Mouse (Mus musculus) forebrain, embryonic 16.5 days (tissue): ENCODE data around the gene BC051019. TPM values are rescaled to one million over a fixed set of nuclear protein-coding genes. Genes with fewer than 3 reads are reported as not detected.

ENCODE experiments used
- ATAC-seq: fragments of 200-750 bp; cut with Nextera tagmentation; 2 replicates; pipeline ENCODE4 v1.8.0; 2017; ENCODE audit warnings: mild to moderate bottlenecking, moderate library complexity
- H3K27ac ChIP-seq: fragments of 300-500 bp; sonication (generic); 2 replicates; pipeline ENCODE4 v1.5.1; 2014; ENCODE audit warnings: low read length, control low read depth
- H3K27me3 ChIP-seq: fragments of 300-500 bp; sonication (generic); replicated peaks from 2 replicates; pipeline ENCODE4 v1.6.1; 2014; ENCODE audit warnings: low read length; ENCODE audit not compliant: control insufficient read depth, insufficient read depth
- H3K36me3 ChIP-seq: fragments of 300-500 bp; sonication (generic); 2 replicates; pipeline ENCODE4 v1.6.1; 2014; ENCODE audit not compliant: control insufficient read depth, insufficient read depth
- H3K4me1 ChIP-seq: fragments of 300-500 bp; sonication (generic); replicated peaks from 2 replicates; pipeline ENCODE4 v1.6.1; 2014; ENCODE audit warnings: low read length; ENCODE audit not compliant: control insufficient read depth, insufficient read depth
- H3K4me2 ChIP-seq: fragments of 300-500 bp; sonication (generic); 2 replicates; pipeline ENCODE4 v1.6.1; 2014; ENCODE audit warnings: mild to moderate bottlenecking, low read length, control low read depth
- H3K4me3 ChIP-seq: fragments of 300-500 bp; sonication (generic); replicated peaks from 2 replicates; pipeline ENCODE4 v1.5.1; 2014; ENCODE audit warnings: mild to moderate bottlenecking, low read length, control low read depth
- H3K9ac ChIP-seq: fragments of 300-500 bp; sonication (generic); replicated peaks from 2 replicates; pipeline ENCODE4 v1.6.1; 2014; ENCODE audit warnings: low read depth, low read length, control low read depth
- H3K9me3 ChIP-seq: fragments of 300-500 bp; sonication (generic); 2 replicates; pipeline ENCODE4 v1.6.1; 2016; ENCODE audit warnings: low read length; ENCODE audit not compliant: control insufficient read depth
- WGBS: fragments of 180-500 bp; shearing (Covaris S2); extraction: QIAGEN DNeasy Blood & Tissue Kit; methylation state at CpG from one replicate; pipeline ENCODE4 v1.1.7; 2014; 5-methylcytosine and 5-hydroxymethylcytosine counted together
- polyA plus RNA-seq: library from polyadenylated mRNA; unstranded; fragments of >200 nt; fragmentation: Nextera tagmentation; extraction: Ambion mirVana; gene quantifications from 2 replicates; pipeline ENCODE4 v1.2.1, GENCODE M21; 2015

The BC051019 gene
- 0.16 and 0.48 TPM in 2 replicates for polyA plus RNA-seq

DNA sequence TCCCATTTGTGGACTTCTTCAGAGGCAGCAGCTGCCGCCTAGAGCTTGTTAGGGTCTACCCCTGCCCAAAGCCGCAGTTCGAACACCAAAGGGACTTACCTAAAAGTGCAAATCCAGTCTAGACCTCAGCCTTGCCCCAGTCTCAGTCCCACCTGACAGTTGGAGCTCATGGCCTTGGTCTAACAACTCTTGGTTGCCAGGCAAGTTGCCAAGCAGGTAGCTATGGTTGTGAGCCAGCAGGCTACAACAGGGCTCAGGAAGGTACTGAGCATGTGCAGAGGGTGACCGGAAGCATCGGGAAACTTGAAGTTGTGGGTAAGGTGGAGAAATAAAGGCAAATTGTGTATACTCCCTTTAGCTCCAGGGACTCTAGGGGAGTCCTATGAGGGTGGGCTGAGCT lies at the start of gene BC051019:
Gene BC051019 (minus strand): TSS at position 154 of the 400 bp plus-strand sequence.
- WGBS: 93% methylated on average over 5 of the region's 5 CpGs
- Histone ChIP-seq H3K9ac (no peak within 1 kb of the TSS), H3K4me1 (no peaks in the 10 kb centered on the region), H3K36me3 (no peaks in the 10 kb centered on the region), H3K9me3 (no peaks in the 10 kb centered on the region), H3K4me3 (no peak within 1 kb of the TSS), H3K27ac (no peak within 1 kb of the TSS), H3K4me2 (no peak within 1 kb of the TSS), H3K27me3 (no peaks in the 10 kb centered on the region)
- no peak for ATAC-seq

- no peaks in the 10 kb centered on the region for H3K36me3 ChIP-seq
- H3K27ac ChIP-seq: no peak overlapping the region
- ATAC-seq: no peak
Measured at GRCm38 (mm10) chr7:109772251-109772650, 48.6 kb upstream of the BC051019 start.

DNA sequence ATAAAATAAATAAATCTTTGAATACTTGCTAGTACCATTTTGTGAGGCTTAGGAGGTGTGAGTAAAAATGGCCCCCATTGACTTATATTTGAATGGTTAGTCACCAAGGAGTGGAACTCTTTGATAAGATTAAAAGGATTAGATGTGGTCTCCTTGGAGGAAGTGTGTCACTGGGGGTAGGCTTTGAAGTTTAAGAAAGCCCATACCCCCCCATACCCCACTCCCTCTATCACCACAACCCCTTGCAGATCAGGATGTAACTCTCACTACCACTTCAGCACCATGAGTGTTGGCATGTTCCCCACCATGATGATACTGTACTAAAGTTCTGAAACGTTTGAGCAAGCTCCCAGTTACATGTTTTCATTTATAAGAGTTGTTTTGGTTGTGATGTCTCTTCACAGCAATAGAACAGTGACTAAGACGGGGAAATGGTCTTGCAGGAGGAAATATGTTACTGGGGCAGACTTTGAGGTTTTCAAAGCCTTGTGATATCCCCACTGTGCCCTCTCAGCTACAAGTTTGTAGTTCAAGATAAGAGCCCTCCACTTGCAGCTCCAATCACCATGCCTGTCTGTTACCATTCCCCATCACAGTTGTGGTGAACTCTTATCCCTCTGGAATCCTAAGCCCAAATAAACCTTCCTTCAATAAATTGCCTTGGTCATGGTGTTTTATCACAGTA lies 45.2 kb upstream of the BC051019 start:
- no peaks in the 10 kb centered on the region for H3K27me3 ChIP-seq
- H3K4me1 ChIP-seq: no peaks in the 10 kb centered on the region
- no peak overlapping the region for H3K27ac ChIP-seq
- H3K36me3 ChIP-seq: no peaks in the 10 kb centered on the region
- no peak overlapping the region for H3K9ac ChIP-seq
- H3K4me3 ChIP-seq: no peak overlapping the region
- no peak overlapping the region for H3K4me2 ChIP-seq
- no peak for ATAC-seq
- 70% methylated on average over 2 of the region's 2 CpGs for WGBS
- no peaks in the 10 kb centered on the region for H3K9me3 ChIP-seq

More at GRCm38 (mm10) chr7:109772251-109772650, 48.6 kb upstream of the BC051019 start:
- H3K4me2 ChIP-seq: no peak overlapping the region
- H3K9me3 ChIP-seq: no peaks in the 10 kb centered on the region
- no peaks in the 10 kb centered on the region for H3K4me1 ChIP-seq
- H3K9ac ChIP-seq: no peak overlapping the region
- H3K27me3 ChIP-seq: no peaks in the 10 kb centered on the region
- no peak overlapping the region for H3K4me3 ChIP-seq

GRCm38 (mm10) chr7:109767575-109768350 lies 44.1 kb upstream of the BC051019 start:
- Histone ChIP-seq H3K27ac (no peak overlapping the region), H3K9ac (no peak overlapping the region), H3K9me3 (no peaks in the 10 kb centered on the region), H3K4me2 (no peak overlapping the region), H3K27me3 (no peaks in the 10 kb centered on the region), H3K36me3 (no peaks in the 10 kb centered on the region), H3K4me3 (no peak overlapping the region), H3K4me1 (no peaks in the 10 kb centered on the region)
- WGBS: 86% methylated on average over 7 of the region's 7 CpGs
- ATAC-seq: no peak

GRCm38 (mm10) chr7:109764009-109764408 lies 40.4 kb upstream of the BC051019 start:
- no peaks in the 10 kb centered on the region for H3K36me3 ChIP-seq
- peak; percentile 77 for ATAC-seq
- no peak overlapping the region for H3K4me3 ChIP-seq
- H3K9me3 ChIP-seq: no peaks in the 10 kb centered on the region
- H3K27ac ChIP-seq: 0 out of 2 replicates have a peak overlapping the region, but pooled peaks have one; percentile 46
- H3K27me3 ChIP-seq: no peaks in the 10 kb centered on the region
- no peak overlapping the region for H3K9ac ChIP-seq
- no peak overlapping the region for H3K4me2 ChIP-seq
- H3K4me1 ChIP-seq: no peaks in the 10 kb centered on the region
- WGBS: 27% methylated on average over 2 of the region's 2 CpGs

DNA sequence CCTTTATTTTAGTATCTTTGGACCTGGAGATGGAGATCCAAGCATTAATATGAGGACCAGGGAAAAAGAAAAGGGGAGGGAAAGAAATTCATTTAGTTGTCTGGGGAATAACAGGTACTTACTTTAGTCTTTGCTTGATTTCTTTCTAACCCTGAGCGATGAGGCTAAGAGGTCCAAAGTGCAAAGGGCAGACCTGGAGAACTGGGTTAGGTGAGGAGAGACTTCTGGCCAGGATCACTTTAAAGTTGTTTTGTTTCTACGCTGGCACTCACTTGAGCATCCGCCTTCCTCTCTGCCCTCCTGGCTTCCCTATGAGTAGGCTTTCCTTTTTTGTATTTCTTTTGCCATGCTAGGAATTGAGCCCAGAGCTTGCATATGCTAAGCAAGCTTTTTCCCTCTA lies 32.6 kb upstream of the BC051019 start:
- 91% methylated on average over 3 of the region's 3 CpGs for WGBS
- Histone ChIP-seq H3K4me3 (no peak overlapping the region), H3K36me3 (no peaks in the 10 kb centered on the region), H3K4me2 (no peak overlapping the region), H3K9ac (no peak overlapping the region), H3K9me3 (no peaks in the 10 kb centered on the region), H3K27ac (no peak overlapping the region), H3K27me3 (no peaks in the 10 kb centered on the region), H3K4me1 (peaks cover 14% of the 10 kb centered on the region)
- ATAC-seq: no peak

- peaks cover 16% of the 10 kb centered on the region for H3K4me1 ChIP-seq
- no peaks in the 10 kb centered on the region for H3K27me3 ChIP-seq
- H3K9ac ChIP-seq: no peak overlapping the region
- H3K27ac ChIP-seq: no peak overlapping the region
- no peaks in the 10 kb centered on the region for H3K9me3 ChIP-seq
- no peak for ATAC-seq
- no peak overlapping the region for H3K4me2 ChIP-seq
- no peak overlapping the region for H3K4me3 ChIP-seq
- H3K36me3 ChIP-seq: no peaks in the 10 kb centered on the region
- 92% methylated on average over 8 of the region's 8 CpGs for WGBS
Measured at GRCm38 (mm10) chr7:109754034-109754433, 30.4 kb upstream of the BC051019 start.

DNA sequence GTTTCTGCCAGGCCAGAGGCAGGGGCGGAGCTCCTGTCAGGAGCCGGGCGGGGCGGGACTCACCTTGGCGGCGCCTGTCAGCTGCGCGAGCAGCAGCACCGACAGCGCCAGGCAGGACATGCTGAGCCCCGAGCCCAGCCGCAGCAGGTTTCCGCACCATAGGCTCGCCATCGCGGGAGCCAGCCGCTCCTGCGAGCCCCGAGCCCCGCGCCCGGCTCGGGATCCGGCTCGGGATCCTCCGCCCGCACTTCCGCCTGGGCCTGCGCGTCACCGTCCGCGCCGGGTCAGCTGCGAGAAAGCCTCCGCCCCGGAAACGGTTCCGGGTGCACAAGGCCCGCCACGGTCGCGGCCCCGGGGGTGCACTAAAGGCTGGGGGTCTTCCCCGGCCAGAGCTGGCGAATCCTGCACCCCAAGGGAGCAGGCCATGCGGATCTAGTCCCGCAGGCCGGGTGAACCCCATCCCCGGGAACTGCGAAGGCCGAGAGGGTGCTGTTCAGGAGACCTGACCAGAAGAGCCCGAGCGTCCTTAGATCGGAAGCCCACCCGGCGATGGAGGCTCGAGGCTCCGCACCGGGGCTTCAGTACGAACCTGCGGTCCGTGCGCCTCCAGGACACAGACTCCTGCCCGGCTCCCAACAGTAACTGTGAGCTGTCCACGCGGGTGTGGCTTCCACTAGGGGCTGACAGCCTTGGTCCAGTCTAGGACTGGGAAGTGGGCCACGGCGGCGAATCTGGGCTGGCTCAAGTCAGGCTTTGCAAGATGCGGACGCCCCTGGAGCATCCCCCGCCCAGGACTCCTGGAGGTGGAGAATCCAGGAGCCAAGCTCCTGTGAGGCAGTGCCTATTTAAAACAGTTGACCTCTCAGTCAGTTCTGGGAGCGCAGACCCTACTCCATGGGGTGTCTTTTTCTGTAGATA lies 28.6 kb upstream of the BC051019 start, which contains the start of gene Tmem9b:
Gene Tmem9b (minus strand): TSS at position 868 of the 918 bp plus-strand sequence.
- WGBS: under 1% methylated on average over 58 of the region's 74 CpGs
- Histone ChIP-seq H3K4me3 (peak within 1 kb of the TSS; percentile 86), H3K4me2 (peak within 1 kb of the TSS; percentile 76), H3K36me3 (no peaks in the 10 kb centered on the region), H3K9me3 (no peaks in the 10 kb centered on the region), H3K27me3 (no peaks in the 10 kb centered on the region), H3K9ac (peak within 1 kb of the TSS; percentile 90), H3K4me1 (peaks cover 16% of the 10 kb centered on the region), H3K27ac (peak within 1 kb of the TSS; percentile 70)
- peak; percentile 91 for ATAC-seq
